Mouse (Mus musculus): ENCODE measurements around the gene Fgf6. TPM values are rescaled to one million over a fixed set of nuclear protein-coding genes. Genes with fewer than 3 reads are reported as not detected.

The Fgf6 gene
- 0.01 TPM in 1 of 2 replicates, not detected in the other for polyA plus RNA-seq (2012; rRNA removed)

GRCm38 (mm10) chr6:127014906-127015770 lies at the start of gene Fgf6:
TSS of gene Fgf6 (plus strand) at chr6:127015586.

DNA sequence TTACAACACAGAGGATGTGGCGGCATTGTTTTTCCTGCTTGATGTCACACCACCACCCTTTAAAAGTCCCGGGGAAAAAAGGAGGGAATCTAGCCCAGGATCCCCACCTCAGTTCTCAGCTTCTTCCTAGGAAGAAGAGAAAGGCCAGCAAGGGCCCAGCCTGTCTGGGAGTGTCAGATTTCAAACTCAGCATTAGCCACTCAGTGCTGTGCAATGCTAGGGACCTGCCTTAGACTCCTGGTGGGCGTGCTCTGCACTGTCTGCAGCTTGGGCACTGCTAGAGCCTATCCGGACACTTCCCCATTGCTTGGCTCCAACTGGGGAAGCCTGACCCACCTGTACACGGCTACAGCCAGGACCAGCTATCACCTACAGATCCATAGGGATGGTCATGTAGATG lies 57.4 kb downstream of the Fgf6 start, which contains the start of gene Fgf23:
Gene Fgf23 (plus strand): TSS at position 86 of the 400 bp plus-strand sequence.

Other genes with a start within 250 kb of the Fgf6 start
- gene Ndufa9, start 166.4 kb upstream of the Fgf6 start, polyA plus RNA-seq (2012; rRNA removed) = 51.7 and 53.5 TPM in 2 replicates
- 0.03 TPM in 1 of 2 replicates, not detected in the other for gene Akap3, start 162.5 kb upstream of the Fgf6 start, polyA plus RNA-seq (2012; rRNA removed)
- 0.12 TPM in 1 of 2 replicates, not detected in the other for gene Dyrk4, start 93.7 kb upstream of the Fgf6 start, polyA plus RNA-seq (2012; rRNA removed)
- 0.89 and 0.94 TPM in 2 replicates for gene Rad51ap1, start 76.0 kb upstream of the Fgf6 start, polyA plus RNA-seq (2012; rRNA removed)
- gene D6Wsu163e, start 75.6 kb upstream of the Fgf6 start, polyA plus RNA-seq (2012; rRNA removed) = 0.53 and 1.1 TPM in 2 replicates
- not detected in 2 replicates for gene Fgf23, start 57.3 kb downstream of the Fgf6 start, polyA plus RNA-seq (2012; rRNA removed)
- 1.8 and 2.5 TPM in 2 replicates for gene Tigar, start 94.0 kb downstream of the Fgf6 start, polyA plus RNA-seq (2012; rRNA removed)
- 8.1 and 16.0 TPM in 2 replicates for gene Ccnd2, start 136.6 kb downstream of the Fgf6 start, polyA plus RNA-seq (2012; rRNA removed)

Measured in stomach, adult 2 months (tissue).